27 mouse cellular contexts compared by ENCODE assay signal in genomic region chr15:85629924-85630545, GRCm38 (mm10). TPM values are rescaled to one million over a fixed set of nuclear protein-coding genes. Genes with fewer than 3 reads are reported as not detected.
DNase-seq lines count a peak whose midpoint lies in the region; ATAC-seq and TF ChIP-seq lines count a peak whose summit lies in the region.
"Had no signal": no experiment of that assay in that cellular context is flagged by ENCODE, and none has a peak within 500 bp of the region (broad histone marks: within the 10 kb centered on the region; RNA-seq: fewer than 3 reads in every experiment).

No protein-coding gene starts in this region.

- H3K27ac ChIP-seq in forebrain, embryonic 16.5 days (ENCODE audit: low read length): no peak overlapping the region
- H3K27ac ChIP-seq: hindbrain, embryonic 13.5 days; kidney, postnatal 0 days; limb, embryonic 10.5 days; limb, embryonic 15.5 days; liver, embryonic 13.5 days; neural tube, embryonic 15.5 days; stomach, embryonic 15.5 days had no signal

- H3K27me3 ChIP-seq in forebrain, embryonic 16.5 days (replicated peaks; ENCODE audit: control insufficient read depth, insufficient read depth, low read length): no peaks in the 10 kb centered on the region
- H3K27me3 ChIP-seq: Patski had no signal

- no peak overlapping the region for H3K4me2 ChIP-seq in forebrain, embryonic 16.5 days (ENCODE audit: low read length)
- H3K4me2 ChIP-seq: hindbrain, embryonic 13.5 days; limb, embryonic 15.5 days; liver, embryonic 13.5 days; lung, embryonic 14.5 days; neural tube, embryonic 15.5 days; stomach, embryonic 15.5 days had no signal

- WGBS in lung, adult 2 months: 71% methylated on average over 7 of the region's 7 CpGs
- WGBS in forebrain, embryonic 16.5 days: 68% methylated on average over 7 of the region's 7 CpGs

- peak; percentile 32 to 44 for DNase-seq in cerebellum, postnatal 14 days
- DNase-seq in cerebellum, postnatal 25 days: no peak
- peak; percentile 39 for DNase-seq in lung, adult 2 months
- DNase-seq in lung, postnatal 10 days: no peak
- peak; percentile 71 for DNase-seq in urinary bladder, postnatal 14 days (ENCODE audit: low spot score)
- no peak for DNase-seq in urinary bladder, postnatal 10 days (ENCODE audit: low spot score)
- DNase-seq in heart, adult 11 months: no peak
- DNase-seq: adrenal gland, postnatal 10 days; cerebellum, adult 9-10 months; kidney, adult 8-10 months; kidney, postnatal 4 days; liver, embryonic 13.5 days; lung, embryonic 14.5 days; retina, postnatal 1 day; right cerebral cortex, postnatal 14 days; thymus, adult 18-20 months; thymus, postnatal 25 days had no signal

- H3K4me1 ChIP-seq in lung, adult 2 months (ENCODE audit: control insufficient read depth, insufficient read depth, low read length): peaks cover 3% of the 10 kb centered on the region; the same call in 1 of the 2 replicates
- peaks cover 20% of the 10 kb centered on the region for H3K4me1 ChIP-seq in forebrain, embryonic 16.5 days (replicated peaks; ENCODE audit: control insufficient read depth, insufficient read depth, low read length)

- no peaks in the 10 kb centered on the region for H3K36me3 ChIP-seq in forebrain, embryonic 16.5 days (ENCODE audit: control insufficient read depth, insufficient read depth)
- H3K36me3 ChIP-seq: hindbrain, embryonic 13.5 days; limb, embryonic 10.5 days; limb, embryonic 15.5 days; liver, embryonic 13.5 days; neural tube, embryonic 15.5 days; stomach, embryonic 15.5 days had no signal

- H3K9ac ChIP-seq in forebrain, embryonic 16.5 days (replicated peaks; ENCODE audit: low read depth, low read length): no peak overlapping the region
- H3K9ac ChIP-seq: hindbrain, embryonic 13.5 days; limb, embryonic 15.5 days; liver, embryonic 13.5 days; lung, embryonic 14.5 days; neural tube, embryonic 15.5 days; stomach, embryonic 15.5 days had no signal

- peak; percentile 32; the same call in 1 of the 2 replicates for TF ChIP-seq POLR2A in lung, adult 2 months (IDR thresholded peaks at IDR 0.05; ENCODE audit: borderline replicate concordance, extremely low read depth, low read depth, low read length)

- no peaks in the 10 kb centered on the region for H3K9me3 ChIP-seq in forebrain, embryonic 16.5 days (ENCODE audit: control insufficient read depth, low read length)
- H3K9me3 ChIP-seq: hindbrain, embryonic 13.5 days; limb, embryonic 10.5 days; limb, embryonic 15.5 days; liver, embryonic 13.5 days; neural tube, embryonic 15.5 days; stomach, embryonic 15.5 days had no signal

- no peak for ATAC-seq in forebrain, embryonic 16.5 days
- ATAC-seq: forebrain, embryonic 14.5 days; intestine, embryonic 16.5 days; Patski had no signal

- H3K4me3 ChIP-seq in lung, adult 2 months (replicated peaks; ENCODE audit: extremely low read depth, low read depth, low read length): no peak overlapping the region
- no peak overlapping the region for H3K4me3 ChIP-seq in forebrain, embryonic 16.5 days (replicated peaks; ENCODE audit: low read length)
- H3K4me3 ChIP-seq: hindbrain, embryonic 13.5 days; limb, embryonic 10.5 days; limb, embryonic 15.5 days; liver, embryonic 13.5 days; neural tube, embryonic 15.5 days; stomach, embryonic 15.5 days had no signal

- no peak for TF ChIP-seq CTCF in lung, adult 2 months (IDR thresholded peaks at IDR 0.05; ENCODE audit: insufficient read depth, low read length)

RNA-seq across cellular contexts. Expression of gene Wnt7b, which starts 47.8 kb away (rescaled TPM):
- polyA plus RNA-seq in lung, adult 2 months (2012; rRNA removed): 7.0 and 13.2 TPM in 2 replicates
- 110 and 125 TPM in 2 replicates for polyA plus RNA-seq in forebrain, embryonic 16.5 days (2015; fragmentation: Nextera tagmentation; extraction: Ambion mirVana)

Comparison
In these comparisons a context has a peak if more than half of its experiments do, and no peak if none do; other contexts are left out.
1. DNase-seq: peak in cerebellum, postnatal 14 days (2 of 2), lung, adult 2 months (single experiment) and urinary bladder, postnatal 14 days (single experiment); none in cerebellum, postnatal 25 days (0 of 2), lung, postnatal 10 days (single experiment), urinary bladder, postnatal 10 days (single experiment) and heart, adult 11 months (single experiment).